ENCODE assay signal across 8 mouse cellular contexts in genomic region chr8:95175808-95176207, GRCm38 (mm10). TPM values are rescaled to one million over a fixed set of nuclear protein-coding genes. Genes with fewer than 3 reads are reported as not detected.
A peak's percentile ranks its signal among the peaks of the same experiment; 100 is the strongest.
DNase-seq lines count a peak whose midpoint lies in the region; ATAC-seq and TF ChIP-seq lines count a peak whose summit lies in the region.

No protein-coding gene starts in this region.

- peak overlapping the region; percentile 18; the same call in 1 of the 2 replicates for H3K4me2 ChIP-seq in neural tube, embryonic 14.5 days (ENCODE audit: low read depth, low read length)

- H3K27ac ChIP-seq in cerebellum, adult 2 months (ENCODE audit: insufficient read depth, low read length) = no peak overlapping the region
- H3K27ac ChIP-seq in forebrain, embryonic 10.5 days = peak overlapping the region; percentile 40
- H3K27ac ChIP-seq in neural tube, embryonic 14.5 days (ENCODE audit: low read depth, low read length) = peak overlapping the region; percentile 90

- peak; percentile 93 for ATAC-seq in neural tube, embryonic 14.5 days (ENCODE audit: low read depth)
- no peak for ATAC-seq in megakaryocyte-erythroid progenitor cell, adult 5-6 weeks (replicated peaks; ENCODE audit: low FRiP score, low TSS enrichment, poor library complexity, severe bottlenecking)

- H3K9ac ChIP-seq in neural tube, embryonic 14.5 days (replicated peaks; ENCODE audit: low read depth, low read length) = no peak overlapping the region

- DNase-seq in cerebellum, adult 2 months = peak; percentile 17 to 26
- DNase-seq in cerebellum, adult 18-20 months = no peak
- no peak for DNase-seq in forebrain, embryonic 10.5 days (ENCODE audit: extremely low spot score, low spot score)
- DNase-seq in layer of hippocampus, postnatal 36 days = peak; percentile 33 to 49
- no peak for DNase-seq in adipocyte (ENCODE audit: low spot score)
- DNase-seq in gastrocnemius, postnatal 25 days = no peak

- TF ChIP-seq CTCF in cerebellum, adult 2 months (IDR thresholded peaks at IDR 0.05; ENCODE audit: borderline replicate concordance, insufficient read depth, low read depth, low read length) = no peak

- no peak overlapping the region for H3K4me3 ChIP-seq in cerebellum, adult 2 months (replicated peaks; ENCODE audit: insufficient read depth, low read depth, low read length)
- H3K4me3 ChIP-seq in forebrain, embryonic 10.5 days = no peak overlapping the region
- H3K4me3 ChIP-seq in neural tube, embryonic 14.5 days (ENCODE audit: low read depth, low read length) = no peak overlapping the region

- no peaks in the 10 kb centered on the region for H3K36me3 ChIP-seq in forebrain, embryonic 10.5 days (replicated peaks)
- no peaks in the 10 kb centered on the region for H3K36me3 ChIP-seq in neural tube, embryonic 14.5 days (ENCODE audit: control insufficient read depth, insufficient read depth, low read length)

- no peaks in the 10 kb centered on the region for H3K4me1 ChIP-seq in cerebellum, adult 2 months (ENCODE audit: control insufficient read depth, insufficient read depth, low read length)
- peaks cover 15% of the 10 kb centered on the region for H3K4me1 ChIP-seq in forebrain, embryonic 10.5 days
- peaks cover 14% of the 10 kb centered on the region for H3K4me1 ChIP-seq in neural tube, embryonic 14.5 days (ENCODE audit: control insufficient read depth, insufficient read depth, low read length)

- no peak for TF ChIP-seq POLR2A in cerebellum, adult 2 months (IDR thresholded peaks at IDR 0.05; ENCODE audit: borderline replicate concordance, insufficient read depth, low read length)

- H3K9me3 ChIP-seq in forebrain, embryonic 10.5 days = no peaks in the 10 kb centered on the region
- no peaks in the 10 kb centered on the region for H3K9me3 ChIP-seq in neural tube, embryonic 14.5 days (ENCODE audit: control insufficient read depth, low read length)

- WGBS in cerebellum, adult 2 months = 17% methylated on average over 18 of the region's 18 CpGs
- 70% methylated on average over 18 of the region's 18 CpGs for WGBS in forebrain, embryonic 10.5 days
- 17% methylated on average over 18 of the region's 18 CpGs for WGBS in neural tube, embryonic 14.5 days

- no peaks in the 10 kb centered on the region for H3K27me3 ChIP-seq in cerebellum, adult 2 months (ENCODE audit: control insufficient read depth, insufficient read depth, low read length)
- no peaks in the 10 kb centered on the region for H3K27me3 ChIP-seq in forebrain, embryonic 10.5 days (ENCODE audit: poor library complexity, severe bottlenecking)
- H3K27me3 ChIP-seq in neural tube, embryonic 14.5 days (ENCODE audit: control insufficient read depth, insufficient read depth, low read length) = no peaks in the 10 kb centered on the region

RNA-seq across cellular contexts. Expression of gene Kifc3, which starts 26.8 kb away (rescaled TPM):
- polyA plus RNA-seq in cerebellum, adult 2 months (2012; rRNA removed) = 49.9 and 56.8 TPM in 2 replicates
- polyA plus RNA-seq in forebrain, embryonic 10.5 days (2016; fragmentation: Nextera tagmentation; extraction: Ambion mirVana) = 4.4 and 5.5 TPM in 2 replicates
- total RNA-seq in layer of hippocampus, postnatal 36 days (2021) = 10 to 100 TPM; 61.4 to 62.0 TPM
- 15.9 and 20.0 TPM in 2 replicates for polyA plus RNA-seq in neural tube, embryonic 14.5 days (2014; fragmentation: Nextera tagmentation; extraction: Ambion mirVana)
- 0.99 TPM in 1 of 2 replicates, not detected in the other for total RNA-seq in megakaryocyte-erythroid progenitor cell, adult 5-6 weeks (2014; fragmentation: Nextera tagmentation)
- 0.61 and 1.4 TPM in 2 replicates for total RNA-seq in megakaryocyte-erythroid progenitor cell, adult 5-6 weeks (2017)
- total RNA-seq in gastrocnemius, postnatal 25 days (2021) = 10 to 100 TPM in 1 of 2 experiments, 1 to 10 TPM in 1; 7.8 to 10.6 TPM

Comparison
In these comparisons a context has a peak if more than half of its experiments do, and no peak if none do; other contexts are left out.
1. DNase-seq: peak in cerebellum, adult 2 months (2 of 2) and layer of hippocampus, postnatal 36 days (2 of 2); none in cerebellum, adult 18-20 months (0 of 2), forebrain, embryonic 10.5 days (single experiment), adipocyte (single experiment) and gastrocnemius, postnatal 25 days (single experiment).
2. RNA of gene Kifc3, which starts 26.8 kb away (total RNA-seq): 61.4 to 62.0 TPM in layer of hippocampus, postnatal 36 days; 7.8 to 10.6 TPM in gastrocnemius, postnatal 25 days and 0.61 to 1.4 TPM in megakaryocyte-erythroid progenitor cell, adult 5-6 weeks; every median in the first group is over 4 times any median in the second.